Mouse (Mus musculus) cerebellum, adult 2 months (tissue): ENCODE data around the gene Socs5.

Source experiments
- CTCF ChIP-seq: fragments of 200-500 bp; IDR thresholded peaks from 2 replicates; pipeline ENCODE4 v1.5.1; 2011; ENCODE audit warnings: low read depth, mild to moderate bottlenecking, control low read depth, low read length, moderate library complexity, borderline replicate concordance; ENCODE audit not compliant: insufficient read depth
- POLR2A ChIP-seq: fragments of 200-500 bp; IDR thresholded peaks from 2 replicates; pipeline ENCODE4 v1.6.1; 2011; ENCODE audit warnings: low read length, control low read depth, borderline replicate concordance; ENCODE audit not compliant: insufficient read depth

GRCm38 (mm10) chr17:87179939-87180550 lies 72.6 kb downstream of the Socs5 start:
- TF ChIP-seq CTCF (no peak), POLR2A (no peak)
